Mouse (Mus musculus) hindbrain, embryonic 10.5 days (tissue): ENCODE data around the gene Nrg4. TPM values are rescaled to one million over a fixed set of nuclear protein-coding genes. Genes with fewer than 3 reads are reported as not detected.

Experiments used
- DNase-seq: peaks from one replicate; pipeline ENCODE4 v3.0.0-alpha.2; 2017; ENCODE audit warnings: low spot score
- H3K27ac ChIP-seq: fragments of 300-500 bp; sonication (generic); 2 replicates; pipeline ENCODE4 v1.5.1; 2016; ENCODE audit warnings: mild to moderate bottlenecking, moderate library complexity
- H3K27me3 ChIP-seq: fragments of 300-500 bp; sonication (generic); 2 replicates; pipeline ENCODE4 v1.6.1; 2016; ENCODE audit warnings: mild to moderate bottlenecking; ENCODE audit not compliant: poor library complexity, insufficient read depth, severe bottlenecking
- H3K36me3 ChIP-seq: fragments of 300-500 bp; sonication (generic); 2 replicates; pipeline ENCODE4 v1.6.1; 2016; ENCODE audit warnings: mild to moderate bottlenecking, moderate library complexity
- H3K4me1 ChIP-seq: fragments of 300-500 bp; sonication (generic); replicated peaks from 2 replicates; pipeline ENCODE4 v1.6.1; 2016; ENCODE audit warnings: mild to moderate bottlenecking
- H3K4me3 ChIP-seq: fragments of 300-500 bp; sonication (generic); 2 replicates; pipeline ENCODE4 v1.5.1; 2016; ENCODE audit warnings: mild to moderate bottlenecking, moderate library complexity
- H3K9me3 ChIP-seq: fragments of 300-500 bp; sonication (generic); 2 replicates; pipeline ENCODE4 v1.6.1; 2016; ENCODE audit warnings: mild to moderate bottlenecking, moderate library complexity
- WGBS: fragments of 180-500 bp; shearing (Covaris S2); methylation state at CpG from one replicate; pipeline ENCODE4 v1.1.7; 2016; 5-methylcytosine and 5-hydroxymethylcytosine counted together
- polyA plus RNA-seq: library from polyadenylated mRNA; unstranded; fragments of >200 nt; fragmentation: Nextera tagmentation; extraction: Ambion mirVana; gene quantifications from 2 replicates; pipeline ENCODE4 v1.2.1, GENCODE M21; 2016

Gene Nrg4
- polyA plus RNA-seq, 1 experiment from 2014 or later, result 0.64 TPM

DNA sequence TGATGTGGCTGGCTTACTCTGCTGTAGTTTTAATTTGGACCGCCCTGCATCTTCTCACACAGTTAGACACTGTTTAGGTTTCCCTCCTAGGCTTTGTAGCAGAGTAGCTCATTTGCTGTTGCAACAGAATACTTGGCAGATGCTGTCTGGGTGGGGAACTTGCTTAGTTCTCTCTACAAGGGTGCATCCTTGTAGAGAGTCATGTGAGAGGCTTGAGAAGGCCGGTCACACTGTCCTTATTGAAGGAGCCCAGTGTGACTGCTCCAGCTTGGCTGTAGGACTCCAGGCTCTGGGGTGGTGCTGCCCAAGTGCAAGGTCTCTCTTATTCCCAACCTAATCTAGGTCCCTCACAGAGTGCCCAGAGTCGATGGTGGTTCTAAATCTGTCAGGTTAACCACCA, 109.3 kb downstream of the Nrg4 start:
- no peak overlapping the region for H3K4me3 ChIP-seq
- no peaks in the 10 kb centered on the region for H3K4me1 ChIP-seq
- no peaks in the 10 kb centered on the region for H3K9me3 ChIP-seq
- peaks cover 96% of the 10 kb centered on the region for H3K36me3 ChIP-seq
- no peak overlapping the region for H3K27ac ChIP-seq
- no peak for DNase-seq
- no peaks in the 10 kb centered on the region for H3K27me3 ChIP-seq
- 96% methylated on average over 3 of the region's 3 CpGs for WGBS

DNA sequence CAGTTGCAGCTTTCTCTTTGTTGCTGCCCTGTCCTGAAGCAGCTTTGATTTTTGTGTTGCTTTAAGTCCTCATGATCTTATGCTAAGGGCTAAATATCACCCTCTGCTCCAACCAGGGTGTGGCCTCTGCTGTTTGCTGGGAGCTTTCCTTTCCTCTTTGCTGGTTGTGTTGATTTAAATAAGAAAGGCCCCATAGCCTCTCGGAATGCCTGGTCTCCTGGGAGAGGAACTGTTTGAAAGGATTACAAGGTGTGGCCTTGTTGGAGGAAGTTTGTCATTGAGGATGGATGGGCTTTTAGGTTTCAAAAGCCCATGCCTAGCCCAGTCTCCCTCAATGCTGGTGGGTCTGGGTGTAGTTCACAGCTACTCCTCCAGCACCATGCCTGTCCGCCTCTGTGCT, 110.6 kb downstream of the Nrg4 start:
- WGBS, result 66% methylated on average over 2 of the region's 2 CpGs
- Histone ChIP-seq H3K36me3 (peaks cover 92% of the 10 kb centered on the region), H3K27me3 (no peaks in the 10 kb centered on the region), H3K4me3 (no peak overlapping the region), H3K27ac (no peak overlapping the region), H3K9me3 (no peaks in the 10 kb centered on the region), H3K4me1 (peaks cover 6% of the 10 kb centered on the region; the same call in 1 of the 2 replicates)
- DNase-seq, result no peak

DNA sequence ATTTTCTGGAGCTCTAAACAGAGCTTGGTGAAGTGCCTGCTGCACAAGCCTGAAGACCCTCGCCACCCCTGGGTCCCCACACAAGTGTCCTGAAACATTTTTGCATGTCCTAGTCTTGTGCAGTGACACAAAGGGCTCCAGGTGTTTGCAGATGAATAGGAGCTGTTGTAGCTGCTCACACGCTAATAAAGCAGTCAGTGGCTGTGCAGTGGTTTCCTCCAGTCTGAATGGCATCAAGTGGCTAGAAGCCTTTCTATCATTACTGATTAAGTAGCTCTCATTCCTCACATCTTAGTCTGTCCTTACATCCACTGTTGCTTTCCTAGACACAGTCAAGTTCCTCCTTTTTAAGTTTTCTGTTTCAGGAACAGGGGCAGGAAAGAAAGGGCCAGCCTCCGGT, 111.0 kb downstream of the Nrg4 start:
- Histone ChIP-seq H3K9me3 (no peaks in the 10 kb centered on the region), H3K36me3 (peaks cover 89% of the 10 kb centered on the region), H3K4me1 (peaks cover 8% of the 10 kb centered on the region), H3K4me3 (no peak overlapping the region), H3K27ac (no peak overlapping the region), H3K27me3 (no peaks in the 10 kb centered on the region)
- no peak for DNase-seq
- WGBS, result 78% methylated on average over 3 of the region's 3 CpGs

DNA sequence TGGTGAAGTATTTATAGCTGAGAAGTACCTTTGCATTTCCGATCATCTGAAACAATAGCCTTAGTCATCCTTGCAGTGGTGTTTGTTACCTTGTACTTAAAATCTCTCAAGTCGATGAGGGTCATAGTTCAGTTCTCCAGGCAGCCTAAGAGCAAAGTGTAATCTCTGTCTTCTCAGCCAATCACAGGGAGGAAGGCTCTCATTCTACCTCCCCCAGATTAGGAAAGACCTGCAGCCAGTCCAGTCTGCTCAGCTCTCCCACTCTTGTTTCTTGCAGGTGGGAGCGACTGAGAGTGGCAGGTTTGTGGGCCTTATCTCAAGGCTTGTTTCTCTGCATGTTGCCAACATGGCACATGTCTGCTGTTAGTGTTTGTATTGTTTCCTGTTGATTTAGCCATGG, 111.6 kb downstream of the Nrg4 start:
- Histone ChIP-seq H3K9me3 (no peaks in the 10 kb centered on the region), H3K36me3 (peaks cover 83% of the 10 kb centered on the region), H3K4me1 (peaks cover 14% of the 10 kb centered on the region), H3K27me3 (no peaks in the 10 kb centered on the region), H3K27ac (no peak overlapping the region), H3K4me3 (no peak overlapping the region)
- WGBS, result 94% methylated on average over 3 of the region's 3 CpGs
- DNase-seq, result no peak

GRCm38 (mm10) chr9:55213396-55213795, 113.2 kb downstream of the Nrg4 start:
- WGBS, result 94% methylated on average over 1 of the region's 1 CpGs
- peaks cover 67% of the 10 kb centered on the region for H3K36me3 ChIP-seq

GRCm38 (mm10) chr9:55211611-55212010, 115.0 kb downstream of the Nrg4 start:
- no peak for DNase-seq
- Histone ChIP-seq H3K27me3 (no peaks in the 10 kb centered on the region), H3K4me1 (peaks cover 36% of the 10 kb centered on the region), H3K9me3 (no peaks in the 10 kb centered on the region), H3K4me3 (no peak overlapping the region), H3K27ac (no peak overlapping the region), H3K36me3 (peaks cover 50% of the 10 kb centered on the region)
- 82% methylated on average over 4 of the region's 4 CpGs for WGBS

More at GRCm38 (mm10) chr9:55213396-55213795, 113.2 kb downstream of the Nrg4 start:
- H3K4me3 ChIP-seq, result no peak overlapping the region
- no peaks in the 10 kb centered on the region for H3K27me3 ChIP-seq
- no peak for DNase-seq
- H3K27ac ChIP-seq, result no peak overlapping the region
- H3K9me3 ChIP-seq, result no peaks in the 10 kb centered on the region
- peaks cover 31% of the 10 kb centered on the region for H3K4me1 ChIP-seq

- peak within 1 kb of the TSS; percentile 97 for H3K27ac ChIP-seq
- H3K4me1 ChIP-seq, result peaks cover 36% of the 10 kb centered on the region
- DNase-seq, result peak; percentile 90
- H3K4me3 ChIP-seq, result peak within 1 kb of the TSS; percentile 91
- no peaks in the 10 kb centered on the region for H3K9me3 ChIP-seq
- peaks cover 43% of the 10 kb centered on the region for H3K36me3 ChIP-seq
- WGBS, result under 1% methylated on average over 65 of the region's 65 CpGs
- no peaks in the 10 kb centered on the region for H3K27me3 ChIP-seq
These were observed 117.7 kb downstream of the Nrg4 start, which contains the start of gene Fbxo22 for GRCm38 (mm10) chr9:55208790-55209481. Gene Fbxo22, plus strand, starts transcription at chr9:55208925.

DNA sequence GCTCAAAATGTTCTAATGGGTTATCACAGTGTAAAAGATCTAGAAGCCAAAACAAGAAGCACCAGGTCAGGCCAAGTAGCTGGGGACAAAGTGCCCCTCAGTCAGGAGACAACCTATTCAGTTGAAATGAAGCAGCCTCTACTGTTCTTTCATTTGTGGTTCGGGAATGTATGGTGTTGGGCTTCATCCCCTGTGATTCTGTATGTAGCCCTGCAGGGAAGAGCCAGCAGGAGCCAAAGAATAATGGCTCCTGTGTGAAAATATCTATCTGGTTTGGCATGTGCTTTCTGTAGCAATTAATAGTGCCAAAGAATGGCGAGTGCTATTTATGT, 118.2 kb downstream of the Nrg4 start:
- H3K9me3 ChIP-seq, result no peaks in the 10 kb centered on the region
- peaks cover 36% of the 10 kb centered on the region for H3K4me1 ChIP-seq
- peaks cover 41% of the 10 kb centered on the region for H3K36me3 ChIP-seq
- 2% methylated on average over 2 of the region's 2 CpGs for WGBS
- peak overlapping the region; percentile 91 for H3K4me3 ChIP-seq
- H3K27ac ChIP-seq, result peak overlapping the region; percentile 97
- no peaks in the 10 kb centered on the region for H3K27me3 ChIP-seq
- no peak for DNase-seq

DNA sequence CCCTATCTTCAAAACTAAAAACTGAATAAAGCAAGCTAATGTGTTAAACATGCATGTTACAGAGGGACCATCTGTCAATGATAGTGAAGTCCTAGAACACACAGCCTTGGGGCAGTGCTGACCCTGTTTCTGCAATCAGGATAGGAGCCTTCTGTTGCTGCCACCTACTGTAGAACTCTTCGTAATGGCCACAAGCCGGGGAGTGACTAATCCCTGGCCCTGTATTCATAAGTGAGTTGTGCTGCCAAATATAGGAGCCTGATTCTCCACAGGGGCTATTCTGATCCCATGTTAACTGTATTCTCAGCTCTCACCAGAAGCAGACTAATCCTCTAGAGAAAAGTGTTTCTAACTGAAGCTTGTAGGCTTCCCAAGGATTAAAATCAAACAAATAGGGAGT, 127.3 kb downstream of the Nrg4 start:
- H3K27ac ChIP-seq, result no peak overlapping the region
- peaks cover 56% of the 10 kb centered on the region for H3K36me3 ChIP-seq
- H3K4me3 ChIP-seq, result no peak overlapping the region
- H3K27me3 ChIP-seq, result no peaks in the 10 kb centered on the region
- H3K9me3 ChIP-seq, result no peaks in the 10 kb centered on the region
- DNase-seq, result no peak
- H3K4me1 ChIP-seq, result no peaks in the 10 kb centered on the region
- WGBS, result 77% methylated on average over 2 of the region's 2 CpGs

GRCm38 (mm10) chr9:55198260-55198659, 128.4 kb downstream of the Nrg4 start:
- no peaks in the 10 kb centered on the region for H3K9me3 ChIP-seq
- DNase-seq, result no peak
- WGBS, result 100% methylated on average over 1 of the region's 1 CpGs
- H3K4me3 ChIP-seq, result no peak overlapping the region
- peaks cover 57% of the 10 kb centered on the region for H3K36me3 ChIP-seq
- H3K27ac ChIP-seq, result no peak overlapping the region
- H3K4me1 ChIP-seq, result no peaks in the 10 kb centered on the region
- H3K27me3 ChIP-seq, result no peaks in the 10 kb centered on the region

- no peaks in the 10 kb centered on the region for H3K4me1 ChIP-seq
- no peak overlapping the region for H3K4me3 ChIP-seq
- WGBS, result 95% methylated on average over 3 of the region's 3 CpGs
- no peaks in the 10 kb centered on the region for H3K9me3 ChIP-seq
- DNase-seq, result no peak
- peaks cover 60% of the 10 kb centered on the region for H3K36me3 ChIP-seq
- H3K27ac ChIP-seq, result no peak overlapping the region
- H3K27me3 ChIP-seq, result no peaks in the 10 kb centered on the region
These were observed 130.8 kb downstream of the Nrg4 start for GRCm38 (mm10) chr9:55195876-55196275.

GRCm38 (mm10) chr9:55174235-55174634, 152.4 kb downstream of the Nrg4 start:
- H3K27ac ChIP-seq, result no peak overlapping the region
- H3K36me3 ChIP-seq, result peaks cover 37% of the 10 kb centered on the region
- H3K4me3 ChIP-seq, result no peak overlapping the region
- no peak for DNase-seq
- H3K27me3 ChIP-seq, result no peaks in the 10 kb centered on the region
- H3K9me3 ChIP-seq, result no peaks in the 10 kb centered on the region
- H3K4me1 ChIP-seq, result no peaks in the 10 kb centered on the region
- 81% methylated on average over 2 of the region's 2 CpGs for WGBS

- H3K27ac ChIP-seq, result no peak overlapping the region
- WGBS, result 98% methylated on average over 1 of the region's 1 CpGs
- no peak overlapping the region for H3K4me3 ChIP-seq
- H3K4me1 ChIP-seq, result no peaks in the 10 kb centered on the region
- peaks cover 45% of the 10 kb centered on the region for H3K36me3 ChIP-seq
- H3K27me3 ChIP-seq, result no peaks in the 10 kb centered on the region
- DNase-seq, result no peak
- H3K9me3 ChIP-seq, result no peaks in the 10 kb centered on the region
These were observed 154.4 kb downstream of the Nrg4 start for GRCm38 (mm10) chr9:55172195-55172685.
